Mouse (Mus musculus): ENCODE data around the gene 1810043G02Rik. TPM values are rescaled to one million over a fixed set of nuclear protein-coding genes. Genes with fewer than 3 reads are reported as not detected.

Gene 1810043G02Rik
- polyA plus RNA-seq, 1 experiment from 2014 or later: 31.0 TPM

GRCm38 (mm10) chr10:78029080-78029479, 50.8 kb downstream of the 1810043G02Rik start:
- Histone ChIP-seq H3K27me3 (replicated peaks; ENCODE audit: low read depth, poor library complexity, severe bottlenecking) (no peaks in the 10 kb centered on the region), H3K4me3 (no peak overlapping the region), H3K36me3 (replicated peaks) (no peaks in the 10 kb centered on the region), H3K9me3 (no peaks in the 10 kb centered on the region), H3K4me1 (no peaks in the 10 kb centered on the region), H3K27ac (replicated peaks) (no peak overlapping the region)
- DNase-seq (ENCODE audit: low spot score): no peak
- 74% methylated on average over 1 of the region's 1 CpGs for WGBS

- Histone ChIP-seq H3K4me1 (no peaks in the 10 kb centered on the region), H3K9me3 (no peaks in the 10 kb centered on the region), H3K36me3 (replicated peaks) (no peaks in the 10 kb centered on the region), H3K4me3 (no peak overlapping the region), H3K27ac (replicated peaks) (no peak overlapping the region), H3K27me3 (replicated peaks; ENCODE audit: low read depth, poor library complexity, severe bottlenecking) (no peaks in the 10 kb centered on the region)
- 88% methylated on average over 2 of the region's 2 CpGs for WGBS
- DNase-seq (ENCODE audit: low spot score): no peak
Observed at GRCm38 (mm10) chr10:78031987-78032386, 53.7 kb downstream of the 1810043G02Rik start.

Other genes starting within 250 kb of the 1810043G02Rik start
- not detected in 2 replicates for gene Gm18596, start 235.9 kb upstream of the 1810043G02Rik start, polyA plus RNA-seq (2016; fragmentation: Nextera tagmentation; extraction: Ambion mirVana)
- not detected in 2 replicates for gene Gm9736, start 227.2 kb upstream of the 1810043G02Rik start, polyA plus RNA-seq (2016; fragmentation: Nextera tagmentation; extraction: Ambion mirVana)
- not detected in 2 replicates for gene Gm3233, start 218.8 kb upstream of the 1810043G02Rik start, polyA plus RNA-seq (2016; fragmentation: Nextera tagmentation; extraction: Ambion mirVana)
- not detected in 2 replicates for gene Gm3238, start 207.2 kb upstream of the 1810043G02Rik start, polyA plus RNA-seq (2016; fragmentation: Nextera tagmentation; extraction: Ambion mirVana)
- gene Gm7138, start 201.6 kb upstream of the 1810043G02Rik start, polyA plus RNA-seq (2016; fragmentation: Nextera tagmentation; extraction: Ambion mirVana): not detected in 2 replicates
- gene Gm3250, start 196.0 kb upstream of the 1810043G02Rik start, polyA plus RNA-seq (2016; fragmentation: Nextera tagmentation; extraction: Ambion mirVana): not detected in 2 replicates
- not detected in 2 replicates for gene Gm7137, start 190.3 kb upstream of the 1810043G02Rik start, polyA plus RNA-seq (2016; fragmentation: Nextera tagmentation; extraction: Ambion mirVana)
- not detected in 2 replicates for gene Gm9639, start 183.4 kb upstream of the 1810043G02Rik start, polyA plus RNA-seq (2016; fragmentation: Nextera tagmentation; extraction: Ambion mirVana)
- not detected in 2 replicates for gene Gm19668, start 179.4 kb upstream of the 1810043G02Rik start, polyA plus RNA-seq (2016; fragmentation: Nextera tagmentation; extraction: Ambion mirVana)
- not detected in 2 replicates for gene Gm9507, start 166.7 kb upstream of the 1810043G02Rik start, polyA plus RNA-seq (2016; fragmentation: Nextera tagmentation; extraction: Ambion mirVana)
- gene Gm2696, start 163.8 kb upstream of the 1810043G02Rik start, polyA plus RNA-seq (2016; fragmentation: Nextera tagmentation; extraction: Ambion mirVana): not detected in 2 replicates
- gene Krtap10-4, start 151.4 kb upstream of the 1810043G02Rik start, polyA plus RNA-seq (2016; fragmentation: Nextera tagmentation; extraction: Ambion mirVana): not detected in 2 replicates
- not detected in 2 replicates for gene Krtap10-10, start 142.6 kb upstream of the 1810043G02Rik start, polyA plus RNA-seq (2016; fragmentation: Nextera tagmentation; extraction: Ambion mirVana)
- not detected in 2 replicates for gene Gm36176, start 131.7 kb upstream of the 1810043G02Rik start, polyA plus RNA-seq (2016; fragmentation: Nextera tagmentation; extraction: Ambion mirVana)
- gene Gm10318, start 125.7 kb upstream of the 1810043G02Rik start, polyA plus RNA-seq (2016; fragmentation: Nextera tagmentation; extraction: Ambion mirVana): not detected in 2 replicates
- not detected in 2 replicates for gene Gm3285, start 116.5 kb upstream of the 1810043G02Rik start, polyA plus RNA-seq (2016; fragmentation: Nextera tagmentation; extraction: Ambion mirVana)
- gene Lrrc3, start 76.0 kb upstream of the 1810043G02Rik start, polyA plus RNA-seq (2016; fragmentation: Nextera tagmentation; extraction: Ambion mirVana): 2.2 and 2.3 TPM in 2 replicates
- gene Trpm2, start 8.0 kb upstream of the 1810043G02Rik start, polyA plus RNA-seq (2016; fragmentation: Nextera tagmentation; extraction: Ambion mirVana): 0.54 and 0.85 TPM in 2 replicates
- 234 and 275 TPM in 2 replicates for gene Pfkl, start 31.6 kb downstream of the 1810043G02Rik start, polyA plus RNA-seq (2016; fragmentation: Nextera tagmentation; extraction: Ambion mirVana)
- 0.34 TPM in 1 of 2 replicates, not detected in the other for gene Dnmt3l, start 63.4 kb downstream of the 1810043G02Rik start, polyA plus RNA-seq (2016; fragmentation: Nextera tagmentation; extraction: Ambion mirVana)
- gene Aire, start 65.1 kb downstream of the 1810043G02Rik start, polyA plus RNA-seq (2016; fragmentation: Nextera tagmentation; extraction: Ambion mirVana): 0.24 and 0.25 TPM in 2 replicates
- gene Icosl, start 90.8 kb downstream of the 1810043G02Rik start, polyA plus RNA-seq (2016; fragmentation: Nextera tagmentation; extraction: Ambion mirVana): 2.5 and 2.8 TPM in 2 replicates
- 17.0 and 17.6 TPM in 2 replicates for gene D10Jhu81e, start 191.3 kb downstream of the 1810043G02Rik start, polyA plus RNA-seq (2016; fragmentation: Nextera tagmentation; extraction: Ambion mirVana)
- 32.1 and 35.3 TPM in 2 replicates for gene Pwp2, start 206.6 kb downstream of the 1810043G02Rik start, polyA plus RNA-seq (2016; fragmentation: Nextera tagmentation; extraction: Ambion mirVana)

Data from embryonic facial prominence, embryonic 10.5 days (tissue).